Mouse (Mus musculus) kidney, embryonic 14.5 days (tissue): ENCODE results near the gene Slco1a5. TPM values are rescaled to one million over a fixed set of nuclear protein-coding genes. Genes with fewer than 3 reads are reported as not detected.
"Not testable (repeated sequence)": the region's sequence is repeated elsewhere in the genome, so short reads cannot be mapped to it uniquely, and the experiment has no call there.

ENCODE experiments used
- ATAC-seq: fragments of 200-750 bp; cut with Nextera tagmentation; 2 replicates; pipeline ENCODE4 v1.8.0; 2017; ENCODE audit warnings: moderate number of reproducible peaks, mild to moderate bottlenecking, moderate TSS enrichment, moderate library complexity; ENCODE audit not compliant: low FRiP score, low TSS enrichment
- H3K27ac ChIP-seq: fragments of 300-500 bp; sonication (generic); 2 replicates; pipeline ENCODE4 v1.5.1; 2014; ENCODE audit warnings: low read depth, mild to moderate bottlenecking, low read length, moderate library complexity, mixed read lengths
- H3K27me3 ChIP-seq: fragments of 300-500 bp; sonication (generic); 2 replicates; pipeline ENCODE4 v1.6.1; 2014; ENCODE audit warnings: mild to moderate bottlenecking, low read length; ENCODE audit not compliant: control insufficient read depth, insufficient read depth
- H3K36me3 ChIP-seq: fragments of 300-500 bp; sonication (generic); 2 replicates; pipeline ENCODE4 v1.6.1; 2014; ENCODE audit warnings: low read length, mixed read lengths; ENCODE audit not compliant: control insufficient read depth, insufficient read depth
- H3K4me1 ChIP-seq: fragments of 300-500 bp; sonication (generic); 2 replicates; pipeline ENCODE4 v1.6.1; 2014; ENCODE audit warnings: low read length, mixed read lengths; ENCODE audit not compliant: control insufficient read depth, insufficient read depth
- H3K4me2 ChIP-seq: fragments of 300-500 bp; sonication (generic); replicated peaks from 2 replicates; pipeline ENCODE4 v1.6.1; 2014; ENCODE audit warnings: low read depth, mild to moderate bottlenecking, low read length
- H3K4me3 ChIP-seq: fragments of 300-500 bp; sonication (generic); 2 replicates; pipeline ENCODE4 v1.5.1; 2014; ENCODE audit warnings: mild to moderate bottlenecking, low read length
- H3K9ac ChIP-seq: fragments of 300-500 bp; sonication (generic); 2 replicates; pipeline ENCODE4 v1.6.1; 2014; ENCODE audit warnings: low read depth, mild to moderate bottlenecking, low read length, moderate library complexity
- H3K9me3 ChIP-seq: fragments of 300-500 bp; sonication (generic); 2 replicates; pipeline ENCODE4 v1.6.1; 2016; ENCODE audit warnings: low read length; ENCODE audit not compliant: control insufficient read depth
- WGBS: fragments of 180-500 bp; shearing (Covaris S2); extraction: QIAGEN DNeasy Blood & Tissue Kit; methylation state at CpG from one replicate; pipeline ENCODE4 v1.1.7; 2014; 5-methylcytosine and 5-hydroxymethylcytosine counted together
- polyA plus RNA-seq: library from polyadenylated mRNA; unstranded; fragments of >200 nt; fragmentation: Nextera tagmentation; extraction: Ambion mirVana; gene quantifications from 2 replicates; pipeline ENCODE4 v1.2.1, GENCODE M21; 2014

Slco1a5 gene
- polyA plus RNA-seq, 1 experiment from 2014 or later = 0.12 TPM

GRCm38 (mm10) chr6:142317106-142317505, 5.7 kb downstream of the Slco1a5 start:
- Histone ChIP-seq H3K27me3 (no peaks in the 10 kb centered on the region), H3K9me3 (no peaks in the 10 kb centered on the region), H3K4me1 (no peaks in the 10 kb centered on the region), H3K27ac (no peak overlapping the region), H3K9ac (no peak overlapping the region), H3K4me3 (no peak overlapping the region), H3K36me3 (no peaks in the 10 kb centered on the region), H3K4me2 (no peak overlapping the region)
- no peak for ATAC-seq

GRCm38 (mm10) chr6:142314285-142314684, 8.5 kb downstream of the Slco1a5 start:
- no peak for ATAC-seq
- Histone ChIP-seq H3K9me3 (peaks cover 5% of the 10 kb centered on the region), H3K27me3 (no peaks in the 10 kb centered on the region), H3K4me3 (no peak overlapping the region), H3K4me2 (no peak overlapping the region), H3K4me1 (no peaks in the 10 kb centered on the region), H3K27ac (no peak overlapping the region), H3K9ac (no peak overlapping the region), H3K36me3 (no peaks in the 10 kb centered on the region)
- WGBS = 84% methylated on average over 5 of the region's 5 CpGs

GRCm38 (mm10) chr6:142305076-142305475, 17.7 kb downstream of the Slco1a5 start:
- no peak overlapping the region for H3K27ac ChIP-seq
- no peak overlapping the region for H3K4me2 ChIP-seq
- H3K9ac ChIP-seq = no peak overlapping the region
- no peaks in the 10 kb centered on the region; the same call in 1 of the 2 replicates for H3K4me1 ChIP-seq
- H3K27me3 ChIP-seq = no peaks in the 10 kb centered on the region
- no peak overlapping the region for H3K4me3 ChIP-seq
- ATAC-seq = no peak
- H3K36me3 ChIP-seq = no peaks in the 10 kb centered on the region
- peaks cover 5% of the 10 kb centered on the region for H3K9me3 ChIP-seq

- no peaks in the 10 kb centered on the region for H3K9me3 ChIP-seq
- H3K4me2 ChIP-seq = no peak within 1 kb of the TSS
- no peaks in the 10 kb centered on the region for H3K36me3 ChIP-seq
- no peak within 1 kb of the TSS for H3K4me3 ChIP-seq
- no peak within 1 kb of the TSS for H3K27ac ChIP-seq
- no peak within 1 kb of the TSS for H3K9ac ChIP-seq
- WGBS = 64% methylated on average over 4 of the region's 4 CpGs
- no peak for ATAC-seq
- no peaks in the 10 kb centered on the region for H3K27me3 ChIP-seq
- no peaks in the 10 kb centered on the region; the same call in 1 of the 2 replicates for H3K4me1 ChIP-seq
Measured at GRCm38 (mm10) chr6:142298098-142298497, 24.7 kb downstream of the Slco1a5 start, which contains the start of gene Iapp. TSS of gene Iapp (plus strand) at chr6:142298423.

GRCm38 (mm10) chr6:142289413-142290118, 33.2 kb downstream of the Slco1a5 start:
- no peak overlapping the region for H3K9ac ChIP-seq
- H3K4me3 ChIP-seq = no peak overlapping the region
- no peaks in the 10 kb centered on the region for H3K27me3 ChIP-seq
- H3K27ac ChIP-seq = no peak overlapping the region
- WGBS = 71% methylated on average over 12 of the region's 12 CpGs
- no peak overlapping the region for H3K4me2 ChIP-seq
- H3K9me3 ChIP-seq = no peaks in the 10 kb centered on the region
- no peaks in the 10 kb centered on the region for H3K4me1 ChIP-seq
- H3K36me3 ChIP-seq = no peaks in the 10 kb centered on the region
- ATAC-seq = no peak

- 35% methylated on average over 4 of the region's 4 CpGs for WGBS
Measured at GRCm38 (mm10) chr6:142275721-142276442, 46.9 kb downstream of the Slco1a5 start.

GRCm38 (mm10) chr6:142250738-142251307, 72.0 kb downstream of the Slco1a5 start:
- not testable (repeated sequence) for ATAC-seq, H3K4me1 ChIP-seq, H3K27ac ChIP-seq, H3K9ac ChIP-seq, H3K4me2 ChIP-seq, H3K36me3 ChIP-seq, H3K27me3 ChIP-seq, H3K9me3 ChIP-seq, H3K4me3 ChIP-seq
- whole genome bisulfite sequencing = 96% methylated on average over 1 of the region's 1 CpGs

More at GRCm38 (mm10) chr6:142275721-142276442, 46.9 kb downstream of the Slco1a5 start:
- Histone ChIP-seq H3K27ac (no peak overlapping the region), H3K36me3 (no peaks in the 10 kb centered on the region), H3K27me3 (no peaks in the 10 kb centered on the region), H3K9ac (no peak overlapping the region), H3K4me3 (no peak overlapping the region), H3K9me3 (no peaks in the 10 kb centered on the region), H3K4me2 (no peak overlapping the region), H3K4me1 (no peaks in the 10 kb centered on the region)
- ATAC-seq = no peak

- no peak for ATAC-seq
- no peaks in the 10 kb centered on the region for H3K4me1 ChIP-seq
- no peak overlapping the region for H3K9ac ChIP-seq
- no peaks in the 10 kb centered on the region; the same call in 1 of the 2 replicates for H3K9me3 ChIP-seq
- no peaks in the 10 kb centered on the region for H3K36me3 ChIP-seq
- H3K4me3 ChIP-seq = no peak overlapping the region
- no peak overlapping the region for H3K27ac ChIP-seq
- H3K4me2 ChIP-seq = no peak overlapping the region
- 80% methylated on average over 5 of the region's 5 CpGs for WGBS
- H3K27me3 ChIP-seq = no peaks in the 10 kb centered on the region
Measured at GRCm38 (mm10) chr6:142245065-142245464, 77.7 kb downstream of the Slco1a5 start.

- Histone ChIP-seq H3K36me3 (no peaks in the 10 kb centered on the region), H3K4me2 (no peak overlapping the region), H3K27ac (no peak overlapping the region), H3K4me1 (no peaks in the 10 kb centered on the region), H3K9me3 (no peaks in the 10 kb centered on the region; the same call in 1 of the 2 replicates), H3K4me3 (no peak overlapping the region), H3K9ac (no peak overlapping the region), H3K27me3 (no peaks in the 10 kb centered on the region)
- WGBS = 79% methylated on average over 1 of the region's 1 CpGs
- ATAC-seq = no peak
Measured at GRCm38 (mm10) chr6:142239468-142239867, 83.3 kb downstream of the Slco1a5 start.
